8 mouse cellular contexts compared by ENCODE assay signal in genomic region chr11:101008206-101009045, GRCm38 (mm10). TPM values are rescaled to one million over a fixed set of nuclear protein-coding genes. Genes with fewer than 3 reads are reported as not detected.
DNase-seq lines count a peak whose midpoint lies in the region; ATAC-seq and TF ChIP-seq lines count a peak whose summit lies in the region.

No protein-coding gene starts in this region.

- peak overlapping the region; percentile 90; the same call in 1 of the 2 replicates for H3K4me3 ChIP-seq in testis, adult 2 months (ENCODE audit: control insufficient read depth, low read depth, low read length)
- H3K4me3 ChIP-seq in liver, embryonic 13.5 days (replicated peaks), result peak overlapping the region; percentile 82

- 15% methylated on average over 14 of the region's 14 CpGs for WGBS in liver, embryonic 13.5 days (ENCODE audit: insufficient replicate concordance)

- TF ChIP-seq POLR2A in testis, adult 2 months (IDR thresholded peaks at IDR 0.05; ENCODE audit: control insufficient read depth, low read depth, low read length), result no peak

- intact Hi-C loops in heart, postnatal 10 days (cut with DNase I), result loop anchor here (2.0 kb wide), 2 partner anchors 26 to 52 kb away; no protein-coding TSS in a partner anchor

- peak overlapping the region; percentile 50; the same call in 1 of the 2 replicates for H3K9ac ChIP-seq in liver, embryonic 13.5 days

- DNase-seq in testis, postnatal 10 days (ENCODE audit: low spot score), result no peak
- DNase-seq in c-Kit-positive CD71-positive TER-119-negative erythroid progenitor cells, embryonic 14.5 days (ENCODE audit: low read depth), result peak; percentile 36
- peak; percentile 49 to 57 for DNase-seq in heart, postnatal 10 days
- peak; percentile 7 for DNase-seq in liver, embryonic 13.5 days
- peak; percentile 79 to 80 for DNase-seq in natural killer cell, adult 2 months (ENCODE audit: low spot score in 2 of 2)
- no peak for DNase-seq in right cerebral cortex, postnatal 14 days
- DNase-seq in embryo, embryonic 11 days, result no peak

- H3K27ac ChIP-seq in testis, adult 2 months (ENCODE audit: control insufficient read depth, insufficient read depth, low read depth, low read length), result no peak overlapping the region; the same call in 1 of the 2 replicates
- peak overlapping the region; percentile 79 for H3K27ac ChIP-seq in liver, embryonic 13.5 days

- H3K27me3 ChIP-seq in testis, adult 2 months (ENCODE audit: control insufficient read depth, insufficient read depth, low read length), result no peaks in the 10 kb centered on the region
- peaks cover 3% of the 10 kb centered on the region; the same call in 1 of the 2 replicates for H3K27me3 ChIP-seq in liver, embryonic 13.5 days

- no peak for ATAC-seq in liver, embryonic 13.5 days (ENCODE audit: low read depth)

- no peak for TF ChIP-seq CTCF in testis, adult 2 months (IDR thresholded peaks at IDR 0.05; ENCODE audit: control insufficient read depth, insufficient read depth, insufficient replicate concordance, low read depth, low read length)

- H3K36me3 ChIP-seq in testis, adult 2 months (ENCODE audit: control insufficient read depth, insufficient read depth, low read length), result no peaks in the 10 kb centered on the region; the same call in 1 of the 2 replicates
- H3K36me3 ChIP-seq in liver, embryonic 13.5 days, result peaks cover 19% of the 10 kb centered on the region

- peak overlapping the region; percentile 76 for H3K4me2 ChIP-seq in liver, embryonic 13.5 days

- no peaks in the 10 kb centered on the region for H3K9me3 ChIP-seq in liver, embryonic 13.5 days (replicated peaks)

- no peaks in the 10 kb centered on the region; the same call in 1 of the 2 replicates for H3K4me1 ChIP-seq in testis, adult 2 months (ENCODE audit: control insufficient read depth, insufficient read depth, low read length)
- H3K4me1 ChIP-seq in liver, embryonic 13.5 days (replicated peaks), result peaks cover 32% of the 10 kb centered on the region

RNA-seq across cellular contexts. Expression of gene Atp6v0a1, which starts 0.8 kb away (rescaled TPM):
- polyA plus RNA-seq in testis, adult 2 months (2012; rRNA removed), result 18.1 and 23.7 TPM in 2 replicates
- 10 to 100 TPM; 89.6 to 93.8 TPM for total RNA-seq in heart, postnatal 10 days (2021)
- polyA plus RNA-seq in liver, embryonic 13.5 days (2015; fragmentation: Nextera tagmentation; extraction: Ambion mirVana), result 52.8 and 64.0 TPM in 2 replicates

RNA-seq across cellular contexts. Expression of gene Cavin1, which starts 37.7 kb away (rescaled TPM):
- polyA plus RNA-seq in testis, adult 2 months (2012; rRNA removed), result 5.1 and 6.1 TPM in 2 replicates
- 100 to 1,000 TPM; 462 to 471 TPM for total RNA-seq in heart, postnatal 10 days (2021)
- polyA plus RNA-seq in liver, embryonic 13.5 days (2015; fragmentation: Nextera tagmentation; extraction: Ambion mirVana), result 25.5 and 26.6 TPM in 2 replicates

Comparison
In these comparisons a context has a peak if more than half of its experiments do, and no peak if none do; other contexts are left out.
1. DNase-seq: peak in c-Kit-positive CD71-positive TER-119-negative erythroid progenitor cells, embryonic 14.5 days (single experiment), heart, postnatal 10 days (2 of 2), liver, embryonic 13.5 days (single experiment) and natural killer cell, adult 2 months (2 of 2); none in testis, postnatal 10 days (single experiment), right cerebral cortex, postnatal 14 days (single experiment) and embryo, embryonic 11 days (single experiment).